Mouse (Mus musculus): ENCODE results near the gene Phxr2.

The Phxr2 gene

DNA sequence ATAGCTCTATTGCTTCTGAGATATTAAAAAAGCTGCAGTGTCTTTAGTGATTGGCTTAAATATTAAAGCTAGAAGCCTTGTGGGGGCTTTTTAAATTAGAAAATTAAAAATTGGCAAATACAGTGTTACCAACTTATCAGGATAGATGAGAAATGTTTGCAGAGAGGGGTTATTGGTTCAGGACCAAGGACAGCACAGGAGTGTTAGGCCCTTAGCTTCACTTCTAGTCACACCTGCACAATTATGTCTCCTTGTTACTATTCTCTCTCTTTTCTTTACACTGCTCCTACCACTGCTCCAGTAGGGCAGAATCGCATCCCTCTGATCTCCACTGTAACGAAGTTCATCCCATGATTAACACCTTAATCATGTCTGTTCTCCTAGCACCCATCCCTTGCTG lies 31.0 kb downstream of the Phxr2 start:
- peak; percentile 33 for DNase-seq (ENCODE audit: low read depth, low spot score)

GRCm38 (mm10) chr10:99093364-99093763 lies 32.8 kb downstream of the Phxr2 start:
- DNase-seq (ENCODE audit: low read depth, low spot score) = no peak

GRCm38 (mm10) chr10:99089906-99090305 lies 36.2 kb downstream of the Phxr2 start:
- no peak for DNase-seq (ENCODE audit: low read depth, low spot score)

GRCm38 (mm10) chr10:99086029-99086428 lies 40.1 kb downstream of the Phxr2 start:
- no peak for DNase-seq (ENCODE audit: low read depth, low spot score)

GRCm38 (mm10) chr10:99085240-99085587 lies 40.9 kb downstream of the Phxr2 start:
- DNase-seq (ENCODE audit: low read depth, low spot score) = no peak

- DNase-seq (ENCODE audit: low read depth, low spot score) = peak; percentile 94
Measured at GRCm38 (mm10) chr10:99084397-99085239, 41.5 kb downstream of the Phxr2 start.

- DNase-seq (ENCODE audit: low read depth, low spot score) = no peak
Measured at GRCm38 (mm10) chr10:99083431-99084003, 42.6 kb downstream of the Phxr2 start.

DNA sequence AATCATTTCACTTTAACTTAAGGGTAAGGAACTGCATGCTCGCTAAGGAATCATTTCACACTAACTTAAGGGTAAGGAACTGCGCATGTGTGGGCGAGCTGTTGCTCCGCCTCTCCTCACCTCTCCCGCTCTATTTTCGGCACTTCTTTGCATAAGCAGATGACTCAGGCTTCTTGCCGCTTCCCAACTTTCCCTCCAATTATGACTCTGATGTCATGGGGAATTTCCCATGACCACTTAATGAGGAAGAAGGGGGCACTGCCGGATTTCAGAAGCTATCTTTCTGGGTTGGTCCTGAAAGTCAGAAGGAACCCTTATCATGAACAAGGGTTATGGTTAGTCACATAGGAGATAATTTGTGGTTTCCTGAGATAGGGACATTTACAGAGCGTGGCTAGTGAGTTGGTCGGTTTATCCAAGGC lies 44.5 kb downstream of the Phxr2 start:
- peak; percentile 87 for DNase-seq (ENCODE audit: low read depth, low spot score)

DNA sequence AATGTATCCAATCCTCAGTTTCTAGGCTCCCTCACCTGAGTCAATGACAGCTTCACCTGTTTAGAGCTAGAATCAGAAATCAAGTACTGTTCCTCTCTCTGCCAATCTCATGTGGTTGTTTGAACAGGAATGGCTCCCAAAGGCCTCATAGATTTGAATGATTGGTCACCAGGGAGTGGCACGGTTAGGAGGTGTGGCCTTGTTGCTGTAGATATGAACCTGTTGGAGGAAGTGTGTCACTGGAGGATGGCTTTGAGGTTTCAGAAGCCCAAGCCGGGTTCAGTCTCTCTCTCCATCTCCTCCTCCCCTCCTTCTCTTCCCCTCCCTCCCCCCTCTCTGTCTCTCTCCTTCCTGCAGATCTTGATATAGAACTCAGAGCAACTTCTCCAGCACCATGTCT lies 47.5 kb downstream of the Phxr2 start:
- DNase-seq (ENCODE audit: low read depth, low spot score) = no peak

- no peak for DNase-seq (ENCODE audit: low read depth, low spot score)
Measured at GRCm38 (mm10) chr10:99076113-99076895, 49.8 kb downstream of the Phxr2 start.

All from 3T3-L1 (cell line).